Mouse (Mus musculus) heart, adult 10 weeks (tissue): Measurements from ENCODE around the gene Gm10271. TPM values are rescaled to one million over a fixed set of nuclear protein-coding genes. Genes with fewer than 3 reads are reported as not detected.

ENCODE experiments used
- polyA plus RNA-seq: library from polyadenylated mRNA; stranded (reverse); fragments of 350-450 nt; fragmentation: Illumina TruSeq; extraction: RNeasy Lipid Tissue Mini Kit (QIAGEN cat#74804); gene quantifications from one replicate; pipeline ENCODE4 v1.2.3, GENCODE M21; 2014; ENCODE audit warnings: low read depth, low replicate concordance

Gene Gm10271
- not detected for polyA plus RNA-seq

DNA sequence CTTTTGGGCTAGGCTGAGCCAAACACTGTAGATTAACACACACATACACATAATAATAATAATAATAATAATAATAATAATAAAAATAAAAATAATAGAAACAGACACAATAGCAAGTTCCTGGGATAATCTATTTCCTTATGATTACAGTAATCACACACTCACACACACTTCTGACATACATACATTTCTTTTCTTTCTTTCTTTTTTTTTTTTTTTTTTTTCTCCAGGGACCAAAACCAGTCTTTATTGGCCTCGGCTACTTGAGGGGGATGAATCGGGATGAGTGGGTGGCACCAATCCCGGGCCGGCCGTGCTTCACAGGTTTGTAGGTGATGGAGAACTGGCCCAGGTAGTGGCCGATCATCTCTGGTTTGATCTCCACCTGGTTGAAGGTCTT lies at the start of gene Gm10271:
Gene Gm10271 (minus strand): TSS at position 101 of the 400 bp plus-strand sequence.

DNA sequence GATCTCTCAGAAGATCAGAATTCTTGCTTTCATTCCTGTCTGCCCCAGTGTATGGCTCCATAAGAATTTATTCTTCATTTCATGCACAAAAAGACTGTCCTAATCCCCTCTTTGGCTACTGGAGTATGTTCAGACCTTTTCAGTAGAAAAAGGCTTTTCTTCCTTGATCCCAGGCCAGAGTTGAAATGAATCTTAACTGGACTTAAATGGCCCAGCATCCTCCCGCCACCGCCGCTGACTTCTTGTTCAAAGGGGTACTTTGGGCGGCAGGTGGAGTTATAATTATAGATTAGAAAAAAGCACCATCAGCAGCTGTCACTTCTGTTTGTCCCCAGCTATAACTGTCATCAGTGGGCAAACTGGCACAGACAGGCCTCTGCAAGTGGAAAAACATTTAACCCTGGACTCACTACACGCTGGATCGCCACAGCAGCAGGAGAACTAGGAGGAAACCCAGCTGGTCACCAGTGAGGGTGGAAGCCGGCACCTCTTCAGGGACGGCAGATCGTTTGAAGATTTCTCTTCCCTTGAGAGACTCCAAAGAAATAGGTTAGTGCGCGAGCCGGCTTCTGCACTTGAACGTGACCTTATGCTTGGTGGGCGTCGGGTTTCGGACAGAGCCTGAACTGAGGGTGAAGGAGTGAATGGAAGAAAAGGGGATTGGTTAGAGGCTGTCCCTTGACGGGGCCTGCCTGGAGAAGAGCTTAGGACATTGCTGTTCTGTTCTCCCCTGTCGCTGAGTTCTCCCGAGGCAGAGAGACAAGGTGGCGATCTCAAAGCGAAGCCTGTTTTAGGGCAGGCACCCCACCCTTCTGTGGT lies 14.1 kb upstream of the Gm10271 start, which contains the start of gene Best3:
Gene Best3 (plus strand): TSS at position 51 of the 819 bp plus-strand sequence.

DNA sequence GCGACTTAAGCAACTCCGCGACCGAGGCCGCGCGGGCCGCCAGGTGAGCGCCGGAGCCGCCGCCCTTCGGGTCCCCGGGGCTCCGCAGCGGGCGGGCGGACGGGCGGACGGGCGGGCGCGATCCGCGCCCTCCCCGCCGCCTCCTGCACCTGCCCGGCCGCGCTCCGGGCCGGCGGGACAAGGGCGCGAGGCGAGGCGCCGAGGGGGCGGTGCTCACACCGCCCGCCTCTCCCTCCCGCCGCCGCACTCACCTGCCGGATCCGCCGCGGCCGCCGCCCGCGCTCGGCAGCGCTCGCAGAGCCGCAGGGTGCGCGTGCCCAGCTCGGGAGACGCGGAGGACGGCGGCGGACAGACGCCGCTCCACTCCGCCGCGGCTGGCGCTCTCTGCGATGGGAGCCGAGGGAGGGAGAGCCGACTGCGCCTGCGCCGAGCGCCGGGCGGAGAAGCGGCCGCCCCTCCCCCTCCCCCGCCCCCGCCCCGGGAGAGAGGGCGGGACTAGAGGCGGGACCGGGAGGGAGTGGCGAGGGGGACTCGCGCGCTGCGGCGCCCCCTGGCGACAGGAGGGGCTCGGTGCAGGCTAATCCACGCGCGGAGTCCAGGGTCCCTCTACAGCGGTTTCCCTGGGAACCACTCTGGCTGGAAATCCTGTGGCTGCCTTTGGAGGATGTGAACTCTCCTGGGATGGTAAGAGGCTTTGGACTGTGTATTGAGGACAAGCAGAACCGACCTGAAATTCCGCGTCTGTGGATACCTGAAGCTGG lies 22.2 kb downstream of the Gm10271 start, which contains the start of gene Rab3ip:
Gene Rab3ip (minus strand): TSS at position 761 of the 761 bp plus-strand sequence.

Other genes with a start within 250 kb of the Gm10271 start
- 1.5 TPM for gene Myrfl, start 75.7 kb downstream of the Gm10271 start, polyA plus RNA-seq
- gene Rab3ip, start 21.8 kb downstream of the Gm10271 start, polyA plus RNA-seq: 74.9 TPM
- gene Best3, start 13.7 kb upstream of the Gm10271 start, polyA plus RNA-seq: 4.6 TPM
- gene Lrrc10, start 72.7 kb upstream of the Gm10271 start, polyA plus RNA-seq: 181 TPM
- gene Cct2, start 91.2 kb upstream of the Gm10271 start, polyA plus RNA-seq: 143 TPM
- 17.4 TPM for gene Frs2, start 175.9 kb upstream of the Gm10271 start, polyA plus RNA-seq